Mouse (Mus musculus) frontal cortex, adult (tissue): ENCODE data around the gene Syt8.

Source experiments
- ATAC-seq: cut with Nextera tagmentation; 2 replicates; pipeline ENCODE4 v1.9.2; 2017; ENCODE audit warnings: mild to moderate bottlenecking, moderate library complexity, mixed read lengths; ENCODE audit not compliant: low TSS enrichment

The Syt8 gene

GRCm38 (mm10) chr7:142445324-142445723, 10.7 kb downstream of the Syt8 start:
- ATAC-seq: no peak

- ATAC-seq: no peak
Measured at GRCm38 (mm10) chr7:142446264-142446663, 11.6 kb downstream of the Syt8 start.

- no peak for ATAC-seq
Measured at GRCm38 (mm10) chr7:142449038-142449617, 14.5 kb downstream of the Syt8 start.

GRCm38 (mm10) chr7:142454706-142455105, 20.1 kb downstream of the Syt8 start:
- ATAC-seq: no peak

GRCm38 (mm10) chr7:142455251-142455650, 20.6 kb downstream of the Syt8 start:
- ATAC-seq: no peak

- ATAC-seq: no peak
Measured at GRCm38 (mm10) chr7:142456806-142457205, 22.2 kb downstream of the Syt8 start.

- 0 out of 2 replicates have a peak, but pooled peaks have one; percentile 34 for ATAC-seq
Measured at GRCm38 (mm10) chr7:142457227-142457811, 22.7 kb downstream of the Syt8 start.

- ATAC-seq: no peak
Measured at GRCm38 (mm10) chr7:142458026-142458425, 23.4 kb downstream of the Syt8 start.

GRCm38 (mm10) chr7:142458676-142459298, 24.1 kb downstream of the Syt8 start:
- no peak for ATAC-seq

- no peak for ATAC-seq
Measured at GRCm38 (mm10) chr7:142459299-142459691, 24.6 kb downstream of the Syt8 start.

GRCm38 (mm10) chr7:142460636-142461077, 26.0 kb downstream of the Syt8 start, which contains the start of gene Lsp1:
Lsp1 (plus strand) TSS chr7:142460809.
- ATAC-seq: no peak

- no peak for ATAC-seq
Measured at GRCm38 (mm10) chr7:142461446-142461845, 26.8 kb downstream of the Syt8 start.

GRCm38 (mm10) chr7:142462190-142462589, 27.5 kb downstream of the Syt8 start:
- ATAC-seq: no peak

- no peak for ATAC-seq
Measured at GRCm38 (mm10) chr7:142462594-142463078, 28.0 kb downstream of the Syt8 start.

GRCm38 (mm10) chr7:142470171-142470691, 35.6 kb downstream of the Syt8 start:
- ATAC-seq: peak; percentile 57; the same call in 1 of the 2 replicates

- peak; percentile 44; the same call in 1 of the 2 replicates for ATAC-seq
Measured at GRCm38 (mm10) chr7:142470808-142471413, 36.3 kb downstream of the Syt8 start.

GRCm38 (mm10) chr7:142471414-142471861, 36.8 kb downstream of the Syt8 start:
- no peak for ATAC-seq

GRCm38 (mm10) chr7:142471884-142472570, 37.4 kb downstream of the Syt8 start:
- ATAC-seq: no peak

- ATAC-seq: no peak
Measured at GRCm38 (mm10) chr7:142472936-142473335, 38.3 kb downstream of the Syt8 start.

- ATAC-seq: no peak
Measured at GRCm38 (mm10) chr7:142473476-142473875, 38.8 kb downstream of the Syt8 start.

GRCm38 (mm10) chr7:142474799-142475198, 40.1 kb downstream of the Syt8 start:
- no peak for ATAC-seq

- ATAC-seq: no peak
Measured at GRCm38 (mm10) chr7:142475641-142476040, 41.0 kb downstream of the Syt8 start.
